Mouse (Mus musculus): ENCODE results near the gene Tedc1. TPM values are rescaled to one million over a fixed set of nuclear protein-coding genes. Genes with fewer than 3 reads are reported as not detected.

Tedc1 gene
- 8.6 TPM for polyA plus RNA-seq (2017; shearing (Covaris generic))

GRCm38 (mm10) chr12:113155887-113156539, at the start of gene Tedc1:
Tedc1 (plus strand) TSS chr12:113156421.

GRCm38 (mm10) chr12:113139908-113140615, 16.2 kb upstream of the Tedc1 start, which contains the start of gene Crip2:
Crip2 (plus strand) TSS chr12:113140236.

GRCm38 (mm10) chr12:113146112-113147057, 9.8 kb upstream of the Tedc1 start, which contains the start of gene Crip1:
Crip1 (plus strand) TSS chr12:113146316.

GRCm38 (mm10) chr12:113185442-113186291, 29.4 kb downstream of the Tedc1 start, which contains the start of gene Tmem121:
Tmem121 (plus strand) TSS chr12:113185930.

Other genes with a start within 250 kb of the Tedc1 start
- gene Jag2, start 226.6 kb upstream of the Tedc1 start, polyA plus RNA-seq (2017; shearing (Covaris generic)) = 2.6 TPM
- gene Nudt14, start 214.3 kb upstream of the Tedc1 start, polyA plus RNA-seq (2017; shearing (Covaris generic)) = 43.2 TPM
- gene Btbd6, start 179.9 kb upstream of the Tedc1 start, polyA plus RNA-seq (2017; shearing (Covaris generic)) = 85.5 TPM
- gene Brf1, start 155.7 kb upstream of the Tedc1 start, polyA plus RNA-seq (2017; shearing (Covaris generic)) = 274 TPM
- 44.0 TPM for gene Pacs2, start 141.9 kb upstream of the Tedc1 start, polyA plus RNA-seq (2017; shearing (Covaris generic))
- not detected for gene Tex22, start 81.9 kb upstream of the Tedc1 start, polyA plus RNA-seq (2017; shearing (Covaris generic))
- gene Mta1, start 58.1 kb upstream of the Tedc1 start, polyA plus RNA-seq (2017; shearing (Covaris generic)) = 47.9 TPM
- 5.3 TPM for gene Crip2, start 16.2 kb upstream of the Tedc1 start, polyA plus RNA-seq (2017; shearing (Covaris generic))
- 726 TPM for gene Crip1, start 10.1 kb upstream of the Tedc1 start, polyA plus RNA-seq (2017; shearing (Covaris generic))
- gene Tmem121, start 29.5 kb downstream of the Tedc1 start, polyA plus RNA-seq (2017; shearing (Covaris generic)) = not detected